Mouse (Mus musculus) lung, postnatal 0 days (tissue): ENCODE measurements around the gene Ttll5. TPM values are rescaled to one million over a fixed set of nuclear protein-coding genes. Genes with fewer than 3 reads are reported as not detected.

Experiments used
- ATAC-seq: fragments of 200-750 bp; cut with Nextera tagmentation; 2 replicates; pipeline ENCODE4 v1.8.0; 2017; ENCODE audit warnings: moderate library complexity
- DNase-seq: peaks from one replicate; pipeline ENCODE4 v3.0.0-alpha.2; 2016; ENCODE audit warnings: low spot score
- H3K27ac ChIP-seq: fragments of 300-500 bp; sonication (generic); 2 replicates; pipeline ENCODE4 v1.5.1; 2014; ENCODE audit warnings: antibody characterized with exemption, mild to moderate bottlenecking, low read length, mixed read lengths
- H3K27me3 ChIP-seq: fragments of 300-500 bp; sonication (generic); replicated peaks from 2 replicates; pipeline ENCODE4 v1.6.1; 2014; ENCODE audit warnings: low read length, mixed read lengths; ENCODE audit not compliant: insufficient read depth
- H3K36me3 ChIP-seq: fragments of 300-500 bp; sonication (generic); 2 replicates; pipeline ENCODE4 v1.6.1; 2014; ENCODE audit warnings: low read length, mixed read lengths; ENCODE audit not compliant: insufficient read depth
- H3K4me1 ChIP-seq: fragments of 300-500 bp; sonication (generic); 2 replicates; pipeline ENCODE4 v1.6.1; 2014; ENCODE audit warnings: antibody characterized with exemption, low read depth, low read length, mixed read lengths; ENCODE audit not compliant: insufficient read depth
- H3K4me2 ChIP-seq: fragments of 300-500 bp; sonication (generic); replicated peaks from 2 replicates; pipeline ENCODE4 v1.6.1; 2014; ENCODE audit warnings: low read depth, mild to moderate bottlenecking, low read length, moderate library complexity, mixed read lengths
- H3K4me3 ChIP-seq: fragments of 300-500 bp; sonication (generic); 2 replicates; pipeline ENCODE4 v1.5.1; 2014; ENCODE audit warnings: low read depth, low read length
- H3K9ac ChIP-seq: fragments of 300-500 bp; sonication (generic); replicated peaks from 2 replicates; pipeline ENCODE4 v1.6.1; 2014; ENCODE audit warnings: low read depth, mild to moderate bottlenecking
- H3K9me3 ChIP-seq: fragments of 300-500 bp; sonication (generic); 2 replicates; pipeline ENCODE4 v1.6.1; 2016; ENCODE audit warnings: low read length, mixed read lengths
- CTCF ChIP-seq: IDR thresholded peaks from 2 replicates; pipeline ENCODE4 v1.5.1; 2016; ENCODE audit warnings: antibody characterized with exemption, mild to moderate bottlenecking
- EP300 ChIP-seq: IDR thresholded peaks from 2 replicates; pipeline ENCODE4 v1.6.1; 2016; ENCODE audit warnings: antibody characterized with exemption, mild to moderate bottlenecking, control low read depth
- WGBS: fragments of 180-500 bp; shearing (Covaris S2); extraction: QIAGEN DNeasy Blood & Tissue Kit; methylation state at CpG from one replicate; pipeline ENCODE4 v1.1.7; 2014; 5-methylcytosine and 5-hydroxymethylcytosine counted together
- polyA plus RNA-seq: library from polyadenylated mRNA; unstranded; fragments of >200 nt; fragmentation: Nextera tagmentation; extraction: Ambion mirVana; gene quantifications from 2 replicates; pipeline ENCODE4 v1.2.1, GENCODE M21; 2015

The Ttll5 gene
- polyA plus RNA-seq, 1 experiment from 2014 or later = 4.9 TPM

DNA sequence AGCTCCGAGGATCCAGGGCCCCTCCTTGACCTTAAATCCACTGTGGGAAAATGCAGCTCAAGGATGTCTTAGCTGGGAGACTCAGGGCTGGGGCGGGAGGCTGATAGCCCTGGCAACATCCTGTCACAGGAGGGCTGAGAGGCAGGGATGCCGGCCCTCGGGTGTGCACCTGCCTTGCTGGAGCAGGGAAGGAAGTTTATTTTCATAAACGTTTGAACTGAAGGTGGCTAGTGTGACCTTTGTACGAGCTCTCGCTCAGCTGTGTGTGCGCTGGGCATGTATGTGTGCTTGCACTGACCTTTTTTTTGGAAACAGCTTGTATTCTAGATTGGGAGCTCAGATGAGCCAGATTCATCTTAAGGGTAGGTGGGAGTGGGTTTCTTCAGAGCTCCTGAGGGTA, 279.4 kb downstream of the Ttll5 start:
- Histone ChIP-seq H3K4me1 (peaks cover 6% of the 10 kb centered on the region; the same call in 1 of the 2 replicates), H3K36me3 (0 out of 2 replicates have a peak, but pooled peaks cover 3% of the 10 kb centered on the region), H3K27me3 (no peaks in the 10 kb centered on the region), H3K9me3 (no peaks in the 10 kb centered on the region), H3K9ac (no peak overlapping the region), H3K4me2 (no peak overlapping the region), H3K4me3 (no peak overlapping the region), H3K27ac (peak overlapping the region; percentile 72)
- no peak for TF ChIP-seq EP300
- no peak for TF ChIP-seq CTCF
- 29% methylated on average over 8 of the region's 8 CpGs for WGBS
- ATAC-seq (peak; percentile 28), DNase-seq (no peak)

DNA sequence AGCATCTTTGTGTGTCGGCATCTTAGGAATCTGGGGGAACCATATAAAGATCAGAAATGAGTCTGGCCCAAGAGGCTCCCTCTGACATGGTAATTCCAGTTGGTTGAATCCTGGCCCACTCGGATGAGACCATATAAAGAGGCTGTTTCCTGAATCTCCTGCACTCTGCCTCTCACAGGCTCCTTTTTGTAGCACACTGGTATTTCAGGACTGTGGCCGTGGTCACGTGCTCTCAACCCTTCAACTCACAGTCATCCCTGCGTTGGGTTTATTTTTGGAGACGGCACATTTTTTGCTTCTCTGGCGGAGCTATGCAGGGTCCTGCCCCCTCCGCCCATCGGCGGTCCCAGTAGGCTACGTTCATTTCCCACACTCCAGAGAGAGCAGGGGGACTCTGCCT, 279.8 kb downstream of the Ttll5 start:
- Histone ChIP-seq H3K36me3 (0 out of 2 replicates have a peak, but pooled peaks cover 3% of the 10 kb centered on the region), H3K9ac (no peak overlapping the region), H3K4me2 (no peak overlapping the region), H3K4me3 (no peak overlapping the region), H3K9me3 (no peaks in the 10 kb centered on the region), H3K4me1 (peaks cover 6% of the 10 kb centered on the region; the same call in 1 of the 2 replicates), H3K27ac (peak overlapping the region; percentile 72), H3K27me3 (no peaks in the 10 kb centered on the region)
- 24% methylated on average over 11 of the region's 11 CpGs for WGBS
- ATAC-seq (peak; percentile 89), DNase-seq (peak; percentile 82)
- TF ChIP-seq EP300 (no peak), CTCF (no peak)

DNA sequence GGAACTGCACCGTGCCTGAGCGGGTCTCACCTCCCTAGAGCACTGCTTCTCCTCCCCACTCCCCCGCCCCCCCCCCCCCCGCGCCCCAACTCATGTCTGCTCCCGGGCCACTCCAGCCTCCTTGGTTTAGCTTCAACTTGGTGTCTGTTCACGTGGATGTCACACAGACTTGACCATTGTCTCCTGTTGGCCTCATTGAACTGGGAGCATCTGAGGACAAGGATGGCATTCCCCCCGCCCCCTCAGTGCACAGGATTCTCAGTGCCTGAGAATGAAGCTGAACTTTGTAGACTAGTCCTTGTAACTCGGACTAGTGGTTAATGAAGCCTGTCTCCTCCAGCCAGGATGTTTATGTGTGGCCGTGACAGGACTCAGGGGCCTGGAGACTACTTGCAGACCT, 281.1 kb downstream of the Ttll5 start:
- peaks cover 6% of the 10 kb centered on the region; the same call in 1 of the 2 replicates for H3K4me1 ChIP-seq
- H3K4me2 ChIP-seq = no peak overlapping the region
- no peaks in the 10 kb centered on the region for H3K27me3 ChIP-seq
- H3K9me3 ChIP-seq = no peaks in the 10 kb centered on the region
- no peak for TF ChIP-seq CTCF
- no peak for TF ChIP-seq EP300
- DNase-seq (no peak), ATAC-seq (no peak)
- no peak overlapping the region for H3K27ac ChIP-seq
- WGBS = 70% methylated on average over 7 of the region's 10 CpGs
- H3K9ac ChIP-seq = no peak overlapping the region
- H3K4me3 ChIP-seq = no peak overlapping the region
- H3K36me3 ChIP-seq = 0 out of 2 replicates have a peak, but pooled peaks cover 3% of the 10 kb centered on the region

DNA sequence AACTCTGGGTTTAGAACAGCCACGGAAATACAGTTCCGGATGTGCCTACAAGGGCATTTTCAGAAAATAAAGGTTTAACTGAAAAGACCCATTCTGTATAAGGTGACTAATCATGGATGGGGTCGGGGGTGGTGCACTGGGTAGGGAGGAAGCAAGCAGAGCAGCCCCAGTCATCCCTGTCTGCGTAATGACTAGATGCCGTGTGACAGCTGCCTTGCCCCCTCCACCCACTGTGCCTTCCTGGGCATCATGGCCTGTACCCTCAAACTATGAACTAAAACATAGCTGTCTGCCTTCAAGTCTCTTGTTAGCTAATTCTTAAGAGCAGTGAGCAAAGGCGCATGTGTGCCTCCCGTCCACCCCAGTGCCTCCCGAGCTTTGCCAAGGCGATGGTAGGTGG, 281.6 kb downstream of the Ttll5 start:
- Histone ChIP-seq H3K27ac (no peak overlapping the region), H3K9me3 (no peaks in the 10 kb centered on the region), H3K4me2 (no peak overlapping the region), H3K4me1 (peaks cover 6% of the 10 kb centered on the region; the same call in 1 of the 2 replicates), H3K9ac (no peak overlapping the region), H3K4me3 (no peak overlapping the region), H3K27me3 (no peaks in the 10 kb centered on the region), H3K36me3 (0 out of 2 replicates have a peak, but pooled peaks cover 3% of the 10 kb centered on the region)
- WGBS = 91% methylated on average over 9 of the region's 9 CpGs
- ATAC-seq = no peak
- DNase-seq = no peak
- TF ChIP-seq EP300 (no peak), CTCF (no peak)

DNA sequence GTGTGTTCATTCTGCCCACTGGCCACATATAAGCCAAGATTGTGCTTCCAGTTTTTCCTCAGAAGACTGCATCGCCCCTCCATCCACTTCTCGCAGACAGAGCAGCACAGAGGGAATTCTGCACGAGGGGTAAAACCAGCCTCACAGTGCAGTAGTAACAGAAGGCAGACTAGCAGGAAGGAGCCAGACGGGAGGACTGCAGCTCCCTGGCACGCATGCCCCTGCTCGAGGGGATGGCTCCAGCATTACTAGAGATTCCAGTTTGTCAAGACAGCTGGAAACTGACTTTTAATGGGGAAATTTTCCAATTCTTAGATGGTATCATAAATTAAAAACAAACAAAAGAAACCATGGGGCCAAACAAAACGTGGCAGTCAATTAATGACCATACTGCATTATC, 283.2 kb downstream of the Ttll5 start:
- 0 out of 2 replicates have a peak, but pooled peaks cover 3% of the 10 kb centered on the region for H3K36me3 ChIP-seq
- H3K27me3 ChIP-seq = no peaks in the 10 kb centered on the region
- H3K4me1 ChIP-seq = peaks cover 6% of the 10 kb centered on the region; the same call in 1 of the 2 replicates
- TF ChIP-seq CTCF (no peak), EP300 (no peak)
- no peak overlapping the region for H3K4me3 ChIP-seq
- no peaks in the 10 kb centered on the region for H3K9me3 ChIP-seq
- no peak overlapping the region for H3K9ac ChIP-seq
- H3K27ac ChIP-seq = no peak overlapping the region
- ATAC-seq (no peak), DNase-seq (no peak)
- 74% methylated on average over 7 of the region's 7 CpGs for WGBS
- H3K4me2 ChIP-seq = no peak overlapping the region

DNA sequence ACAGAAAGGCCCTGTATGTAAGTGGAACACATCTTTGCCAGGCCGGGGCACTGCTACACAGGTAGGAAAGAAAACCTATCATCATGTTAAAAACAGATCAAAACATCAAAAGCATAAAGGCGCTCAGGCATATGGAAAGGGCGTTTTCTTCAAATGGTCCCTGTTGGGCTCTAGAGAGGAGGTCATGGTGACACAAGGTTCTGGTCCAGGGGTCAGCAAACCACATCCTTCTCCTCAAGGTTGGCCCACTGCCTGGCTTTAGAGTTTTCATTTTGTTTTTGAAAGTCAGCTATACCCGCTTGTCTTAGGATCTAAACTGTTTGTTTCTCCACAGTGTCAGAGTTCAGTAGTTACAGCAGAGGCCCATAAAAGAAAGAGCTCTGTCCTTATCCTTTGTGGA, 285.1 kb downstream of the Ttll5 start:
- ATAC-seq = no peak
- no peak overlapping the region for H3K27ac ChIP-seq
- TF ChIP-seq EP300 (no peak), CTCF (no peak)
- DNase-seq = no peak
- 83% methylated on average over 4 of the region's 4 CpGs for WGBS
- H3K27me3 ChIP-seq = no peaks in the 10 kb centered on the region
- H3K9ac ChIP-seq = no peak overlapping the region
- H3K9me3 ChIP-seq = no peaks in the 10 kb centered on the region
- H3K4me2 ChIP-seq = no peak overlapping the region
- no peaks in the 10 kb centered on the region; the same call in 1 of the 2 replicates for H3K4me1 ChIP-seq
- H3K36me3 ChIP-seq = 0 out of 2 replicates have a peak, but pooled peaks cover 3% of the 10 kb centered on the region
- no peak overlapping the region for H3K4me3 ChIP-seq

DNA sequence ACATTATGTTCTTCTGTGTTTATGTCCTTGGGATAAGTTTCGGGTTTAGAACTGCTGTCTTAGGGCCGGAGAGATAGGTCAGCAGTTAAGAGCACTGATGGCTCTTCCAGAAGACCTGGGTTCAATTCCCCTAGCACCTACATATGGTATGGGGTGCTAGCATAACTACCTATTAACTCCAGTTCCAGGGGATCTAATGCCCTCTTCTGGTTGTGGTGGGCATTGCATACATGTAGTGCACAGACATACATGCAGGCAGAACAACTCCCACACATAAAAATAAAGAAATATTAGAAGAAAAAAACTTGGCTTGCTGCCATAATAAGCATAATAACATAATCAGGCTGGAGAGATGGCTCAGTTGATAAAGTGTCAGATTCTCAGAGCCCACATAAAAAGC, 286.2 kb downstream of the Ttll5 start:
- H3K27me3 ChIP-seq = no peaks in the 10 kb centered on the region
- H3K4me2 ChIP-seq = no peak overlapping the region
- H3K9ac ChIP-seq = no peak overlapping the region
- peak; percentile 19 for DNase-seq
- peak; percentile 75 for TF ChIP-seq CTCF
- TF ChIP-seq EP300 = no peak
- no peak overlapping the region for H3K4me3 ChIP-seq
- H3K36me3 ChIP-seq = 0 out of 2 replicates have a peak, but pooled peaks cover 2% of the 10 kb centered on the region
- ATAC-seq = no peak
- H3K4me1 ChIP-seq = no peaks in the 10 kb centered on the region
- H3K9me3 ChIP-seq = no peaks in the 10 kb centered on the region
- H3K27ac ChIP-seq = no peak overlapping the region
- WGBS = 92% methylated on average over 2 of the region's 2 CpGs

Other genes with a start within 250 kb of the Ttll5 start
- gene Jdp2, start 225.6 kb upstream of the Ttll5 start, polyA plus RNA-seq = 1.2 and 1.4 TPM in 2 replicates
- 27.9 and 28.6 TPM in 2 replicates for gene Batf, start 138.0 kb upstream of the Ttll5 start, polyA plus RNA-seq
- gene Flvcr2, start 78.1 kb upstream of the Ttll5 start, polyA plus RNA-seq = 23.3 and 26.8 TPM in 2 replicates
- gene Erg28, start 109 bp upstream of the Ttll5 start, polyA plus RNA-seq = 76.5 and 80.8 TPM in 2 replicates